23 mouse cellular contexts compared by ENCODE assay signal in the genomic region with DNA sequence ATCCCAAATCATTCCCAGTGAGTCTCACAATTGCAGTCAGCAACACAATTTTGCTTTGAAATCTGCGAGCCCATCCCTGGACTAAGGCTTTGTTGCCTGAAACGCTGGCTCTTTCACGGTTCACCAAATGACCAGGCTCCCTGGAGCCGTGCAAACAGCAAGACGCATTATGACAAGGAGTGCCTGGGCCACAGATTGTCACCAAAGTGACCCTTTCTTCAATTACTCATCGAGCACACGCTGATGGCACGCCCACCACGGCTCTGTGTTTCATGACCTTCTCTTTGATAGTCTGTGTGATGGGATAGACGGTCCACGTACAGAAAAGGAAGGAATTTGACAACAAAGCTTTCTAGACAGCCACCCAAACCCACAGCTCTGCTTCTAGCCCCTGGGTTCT.
DNase-seq lines count a peak whose midpoint lies in the region; ATAC-seq lines count a peak whose summit lies in the region.
"Had no signal": no experiment of that assay in that cellular context is flagged by ENCODE, and none has a peak within 500 bp of the region (broad histone marks: within the 10 kb centered on the region; RNA-seq: fewer than 3 reads in every experiment).

No protein-coding gene starts in this region.

- 0 out of 2 replicates have a peak overlapping the region, but pooled peaks have one; percentile 2 for H3K27ac ChIP-seq in forebrain, embryonic 14.5 days (ENCODE audit: low read depth, low read length)
- no peak overlapping the region for H3K27ac ChIP-seq in forebrain, embryonic 16.5 days (ENCODE audit: low read length)
- H3K27ac ChIP-seq in hindbrain, embryonic 13.5 days, result peak overlapping the region; percentile 30; the same call in 1 of the 2 replicates
- H3K27ac ChIP-seq in hindbrain, embryonic 16.5 days (ENCODE audit: low read depth, low read length), result no peak overlapping the region
- H3K27ac ChIP-seq: embryonic facial prominence, embryonic 15.5 days; gastrocnemius, adult 2 months; heart, embryonic 13.5 days; intestine, embryonic 15.5 days had no signal

- no peaks in the 10 kb centered on the region for H3K4me1 ChIP-seq in forebrain, embryonic 14.5 days (ENCODE audit: control insufficient read depth, insufficient read depth, low read length)
- 0 out of 2 replicates have a peak, but pooled peaks cover 2% of the 10 kb centered on the region for H3K4me1 ChIP-seq in forebrain, embryonic 16.5 days (replicated peaks; ENCODE audit: control insufficient read depth, insufficient read depth, low read length)
- H3K4me1 ChIP-seq in hindbrain, embryonic 13.5 days (replicated peaks), result peaks cover 10% of the 10 kb centered on the region
- no peaks in the 10 kb centered on the region for H3K4me1 ChIP-seq in hindbrain, embryonic 16.5 days (ENCODE audit: control insufficient read depth, insufficient read depth, low read depth, low read length)
- H3K4me1 ChIP-seq: intestine, embryonic 15.5 days had no signal

- no peak overlapping the region for H3K9ac ChIP-seq in forebrain, embryonic 14.5 days (ENCODE audit: low read length)
- H3K9ac ChIP-seq in forebrain, embryonic 16.5 days (replicated peaks; ENCODE audit: low read depth, low read length), result no peak overlapping the region
- H3K9ac ChIP-seq in hindbrain, embryonic 13.5 days, result no peak overlapping the region
- H3K9ac ChIP-seq in hindbrain, embryonic 16.5 days (ENCODE audit: low read depth, low read length), result no peak overlapping the region
- H3K9ac ChIP-seq: embryonic facial prominence, embryonic 15.5 days; heart, embryonic 13.5 days; intestine, embryonic 15.5 days had no signal

- peak; percentile 32; the same call in 1 of the 2 replicates for ATAC-seq in forebrain, embryonic 14.5 days
- no peak for ATAC-seq in forebrain, embryonic 16.5 days
- no peak for ATAC-seq in hindbrain, embryonic 13.5 days (ENCODE audit: low FRiP score)
- ATAC-seq in hindbrain, embryonic 16.5 days, result no peak
- ATAC-seq: CD4-positive, CD25-positive, alpha-beta regulatory T cell, adult 4 months; intestine, embryonic 15.5 days had no signal

- no peak overlapping the region for H3K4me3 ChIP-seq in forebrain, embryonic 14.5 days (ENCODE audit: low read depth, low read length)
- H3K4me3 ChIP-seq in forebrain, embryonic 16.5 days (replicated peaks; ENCODE audit: low read length), result no peak overlapping the region
- H3K4me3 ChIP-seq in hindbrain, embryonic 13.5 days, result no peak overlapping the region
- H3K4me3 ChIP-seq in hindbrain, embryonic 16.5 days (ENCODE audit: low read length), result no peak overlapping the region
- H3K4me3 ChIP-seq: embryonic facial prominence, embryonic 15.5 days; erythroblast, embryonic 14.5 days; gastrocnemius, adult 2 months; heart, embryonic 13.5 days; intestine, embryonic 15.5 days had no signal

- H3K27me3 ChIP-seq in forebrain, embryonic 14.5 days (replicated peaks; ENCODE audit: control insufficient read depth, insufficient read depth, low read length), result no peaks in the 10 kb centered on the region
- H3K27me3 ChIP-seq in forebrain, embryonic 16.5 days (replicated peaks; ENCODE audit: control insufficient read depth, insufficient read depth, low read length), result no peaks in the 10 kb centered on the region
- no peaks in the 10 kb centered on the region for H3K27me3 ChIP-seq in hindbrain, embryonic 13.5 days
- no peaks in the 10 kb centered on the region for H3K27me3 ChIP-seq in hindbrain, embryonic 16.5 days (replicated peaks; ENCODE audit: control insufficient read depth, insufficient read depth, low read length)
- H3K27me3 ChIP-seq: embryonic facial prominence, embryonic 15.5 days; heart, embryonic 13.5 days; intestine, embryonic 15.5 days had no signal

- DNase-seq in adrenal gland, adult 2 months, result peak; percentile 17
- no peak for DNase-seq in adrenal gland, adult 8-10 months
- DNase-seq in forebrain, embryonic 14.5 days (ENCODE audit: low spot score), result no peak
- peak; percentile 67 for DNase-seq in Muller cell, postnatal 12 days (ENCODE audit: inconsistent ontology term)
- DNase-seq: adrenal gland, postnatal 36 days; B cell, adult 2 months; cerebellum, adult 11 months; cerebellum, adult 8-10 months; cerebellum, postnatal 14 days; embryo, embryonic 11 days; gastrocnemius, adult 2 months; gastrocnemius, postnatal 25 days; heart, postnatal 4 days; kidney, adult 18-20 months had no signal

- H3K4me2 ChIP-seq in forebrain, embryonic 14.5 days (ENCODE audit: low read length), result no peak overlapping the region
- no peak overlapping the region for H3K4me2 ChIP-seq in forebrain, embryonic 16.5 days (ENCODE audit: low read length)
- H3K4me2 ChIP-seq in hindbrain, embryonic 13.5 days, result no peak overlapping the region
- no peak overlapping the region for H3K4me2 ChIP-seq in hindbrain, embryonic 16.5 days (ENCODE audit: low read length)
- H3K4me2 ChIP-seq: embryonic facial prominence, embryonic 15.5 days; heart, embryonic 13.5 days; intestine, embryonic 15.5 days had no signal

- WGBS in forebrain, embryonic 14.5 days, result 86% methylated on average over 11 of the region's 11 CpGs
- WGBS in forebrain, embryonic 16.5 days, result 79% methylated on average over 11 of the region's 11 CpGs
- 44% methylated on average over 11 of the region's 11 CpGs for WGBS in hindbrain, embryonic 13.5 days
- 38% methylated on average over 11 of the region's 11 CpGs for WGBS in hindbrain, embryonic 16.5 days

- no peaks in the 10 kb centered on the region for H3K9me3 ChIP-seq in forebrain, embryonic 14.5 days (replicated peaks; ENCODE audit: control insufficient read depth, low read length)
- no peaks in the 10 kb centered on the region for H3K9me3 ChIP-seq in forebrain, embryonic 16.5 days (ENCODE audit: control insufficient read depth, low read length)
- H3K9me3 ChIP-seq in hindbrain, embryonic 13.5 days, result no peaks in the 10 kb centered on the region
- no peaks in the 10 kb centered on the region for H3K9me3 ChIP-seq in hindbrain, embryonic 16.5 days (ENCODE audit: control insufficient read depth, low read length)
- H3K9me3 ChIP-seq: embryonic facial prominence, embryonic 15.5 days; G1E; heart, embryonic 13.5 days; intestine, embryonic 15.5 days had no signal

- peaks cover 16% of the 10 kb centered on the region; the same call in 1 of the 2 replicates for H3K36me3 ChIP-seq in forebrain, embryonic 14.5 days (ENCODE audit: control insufficient read depth, insufficient read depth, low read length)
- no peaks in the 10 kb centered on the region for H3K36me3 ChIP-seq in forebrain, embryonic 16.5 days (ENCODE audit: control insufficient read depth, insufficient read depth)
- H3K36me3 ChIP-seq in hindbrain, embryonic 13.5 days, result no peaks in the 10 kb centered on the region
- no peaks in the 10 kb centered on the region for H3K36me3 ChIP-seq in hindbrain, embryonic 16.5 days (ENCODE audit: control insufficient read depth, insufficient read depth, low read length)
- H3K36me3 ChIP-seq: intestine, embryonic 15.5 days had no signal

Comparison
In these comparisons a context has a peak if more than half of its experiments do, and no peak if none do; other contexts are left out.
1. DNase-seq: peak in adrenal gland, adult 2 months (single experiment) and Muller cell, postnatal 12 days (single experiment); none in adrenal gland, adult 8-10 months (single experiment) and forebrain, embryonic 14.5 days (single experiment).
2. H3K27ac ChIP-seq: peak in forebrain, embryonic 14.5 days (single experiment) and hindbrain, embryonic 13.5 days (single experiment); none in forebrain, embryonic 16.5 days (single experiment) and hindbrain, embryonic 16.5 days (single experiment).